Mouse (Mus musculus): ENCODE data around the gene Plekhg4. TPM values are rescaled to one million over a fixed set of nuclear protein-coding genes. Genes with fewer than 3 reads are reported as not detected.

Plekhg4 gene
- 0.84 and 0.92 TPM in 2 replicates for polyA plus RNA-seq (2014; fragmentation: Nextera tagmentation; extraction: Ambion mirVana)

DNA sequence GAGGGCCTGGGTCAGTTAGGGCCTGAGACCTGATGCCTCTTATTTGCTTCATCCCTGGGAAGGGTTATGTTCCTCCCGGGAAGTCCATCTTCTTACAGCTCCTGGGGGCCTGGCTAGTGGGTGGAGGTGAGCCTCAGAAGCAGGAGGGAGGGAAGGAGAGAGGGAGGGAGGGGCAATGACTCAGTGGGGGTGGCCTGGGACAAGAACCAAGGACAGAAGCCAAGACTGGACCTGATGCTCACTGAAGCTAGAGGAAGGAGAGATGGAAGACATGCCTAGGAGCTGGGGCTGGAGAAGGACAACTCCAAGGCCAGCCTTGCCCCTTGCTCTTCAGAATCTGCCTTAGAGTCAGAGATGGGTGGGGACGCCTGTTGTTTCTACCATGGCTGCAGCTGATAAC is at the start of gene Plekhg4:
TSS of gene Plekhg4 (plus strand) at position 243 of the 400 bp plus-strand sequence.
- Histone ChIP-seq H3K27me3 (ENCODE audit: control insufficient read depth, insufficient read depth, low read length) (no peaks in the 10 kb centered on the region), H3K4me3 (ENCODE audit: low read depth, low read length) (no peak within 1 kb of the TSS), H3K36me3 (ENCODE audit: control insufficient read depth, insufficient read depth, low read length) (no peaks in the 10 kb centered on the region), H3K4me2 (ENCODE audit: low read depth, severe bottlenecking) (peak within 1 kb of the TSS; percentile 36; the same call in 1 of the 2 replicates), H3K27ac (replicated peaks; ENCODE audit: low read depth, low read length) (no peak within 1 kb of the TSS), H3K9me3 (ENCODE audit: control insufficient read depth, low read length) (no peaks in the 10 kb centered on the region), H3K9ac (ENCODE audit: low read length) (no peak within 1 kb of the TSS), H3K4me1 (ENCODE audit: control insufficient read depth, insufficient read depth, low read length) (0 out of 2 replicates have a peak, but pooled peaks cover 4% of the 10 kb centered on the region)
- ATAC-seq (ENCODE audit: insufficient number of reproducible peaks, low FRiP score, low TSS enrichment, low read depth) (no peak), DNase-seq (ENCODE audit: low spot score) (no peak)
- WGBS = 56% methylated on average over 2 of the region's 2 CpGs

DNA sequence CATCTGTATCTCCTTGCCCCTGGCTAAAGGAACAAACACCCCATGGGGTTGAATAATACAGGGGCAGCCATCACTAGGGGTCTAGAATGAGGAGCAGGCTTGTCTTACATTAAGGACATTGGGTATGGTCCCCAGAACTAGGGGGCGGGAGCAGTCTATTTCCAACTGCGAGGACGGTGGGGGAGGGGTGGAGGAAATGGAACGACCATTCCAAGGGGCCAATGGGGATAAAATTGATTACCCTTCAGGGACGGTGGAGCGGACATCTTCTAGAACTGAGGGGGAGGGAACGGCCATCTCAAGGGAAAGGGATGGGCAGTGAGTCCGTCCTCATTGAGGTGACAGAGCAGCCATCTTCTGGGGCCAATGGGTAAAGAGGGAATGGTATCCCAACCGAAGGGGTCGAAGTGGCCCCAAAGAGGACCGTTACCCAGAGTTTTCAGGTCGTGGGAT is 47.4 kb upstream of the Plekhg4 start:
- Histone ChIP-seq H3K27me3 (ENCODE audit: control insufficient read depth, insufficient read depth, low read length) (no peaks in the 10 kb centered on the region), H3K9ac (ENCODE audit: low read length) (peak overlapping the region; percentile 70), H3K4me3 (ENCODE audit: low read depth, low read length) (peak overlapping the region; percentile 82), H3K36me3 (ENCODE audit: control insufficient read depth, insufficient read depth, low read length) (peaks cover 21% of the 10 kb centered on the region), H3K27ac (replicated peaks; ENCODE audit: low read depth, low read length) (0 out of 2 replicates have a peak overlapping the region, but pooled peaks have one; percentile 21), H3K4me1 (ENCODE audit: control insufficient read depth, insufficient read depth, low read length) (peaks cover 14% of the 10 kb centered on the region; the same call in 1 of the 2 replicates), H3K4me2 (ENCODE audit: low read depth, severe bottlenecking) (peak overlapping the region; percentile 88), H3K9me3 (ENCODE audit: control insufficient read depth, low read length) (no peaks in the 10 kb centered on the region)
- DNase-seq (ENCODE audit: low spot score) (no peak), ATAC-seq (ENCODE audit: insufficient number of reproducible peaks, low FRiP score, low TSS enrichment, low read depth) (peak; percentile 27)
- WGBS = 1% methylated on average over 12 of the region's 12 CpGs

DNA sequence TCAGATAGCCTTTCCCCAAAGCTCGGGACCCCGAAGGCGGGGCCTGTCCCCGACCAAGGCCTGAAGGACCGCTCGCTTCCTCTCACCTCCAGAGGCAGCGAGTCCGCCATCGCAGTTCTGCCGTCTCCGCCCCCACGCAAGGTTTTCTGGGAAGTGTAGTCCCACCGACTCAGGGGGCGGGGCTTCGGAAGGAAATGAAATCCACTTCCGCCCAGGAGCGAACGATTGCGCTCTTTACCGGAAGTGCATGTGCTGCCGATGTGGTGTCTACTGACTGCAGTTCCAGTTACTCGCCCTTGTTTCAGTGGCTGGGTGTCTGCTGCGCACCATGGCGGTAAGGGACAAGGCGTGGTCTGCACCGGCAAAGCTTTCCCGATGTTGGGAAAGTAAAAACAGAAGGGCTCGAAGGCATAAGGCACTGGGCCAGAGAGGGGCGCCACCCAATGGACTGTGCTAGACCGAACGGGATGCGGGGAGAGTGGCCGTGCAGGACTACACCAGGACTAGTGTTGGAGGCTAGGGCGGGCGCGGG is 46.9 kb upstream of the Plekhg4 start, which contains the start of the genes Lrrc29 and Tmem208:
TSS of gene Lrrc29 (minus strand) at position 138 of the 532 bp plus-strand sequence.
TSS of gene Tmem208 (plus strand) at position 214 of the 532 bp plus-strand sequence.
- peak; percentile 93 for ATAC-seq (ENCODE audit: insufficient number of reproducible peaks, low FRiP score, low TSS enrichment, low read depth)
- under 1% methylated on average over 36 of the region's 36 CpGs for WGBS
- H3K36me3 ChIP-seq (ENCODE audit: control insufficient read depth, insufficient read depth, low read length) = peaks cover 23% of the 10 kb centered on the region

DNA sequence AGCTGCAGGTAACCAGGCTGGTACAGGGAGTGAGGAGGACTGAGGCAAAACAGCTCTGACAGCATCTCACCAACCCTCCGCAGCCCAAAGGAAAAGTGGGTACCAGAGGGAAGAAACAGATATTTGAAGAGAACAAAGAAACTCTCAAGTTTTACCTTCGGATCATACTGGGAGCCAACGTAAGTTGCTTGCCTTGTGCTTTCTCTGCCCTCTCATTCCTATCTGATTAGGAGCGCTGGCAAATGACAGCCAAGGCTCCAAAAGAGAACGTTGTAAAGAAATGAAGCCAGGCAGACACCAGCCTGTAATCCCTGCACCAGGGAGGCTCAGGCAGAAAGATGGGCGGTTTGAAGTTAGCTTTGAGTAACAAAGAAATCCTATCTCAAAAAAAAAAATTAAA is 46.1 kb upstream of the Plekhg4 start:
- peak overlapping the region; percentile 82 for H3K4me3 ChIP-seq (ENCODE audit: low read depth, low read length)

More for the DNA sequence above, 46.9 kb upstream of the Plekhg4 start, which contains the start of the genes Lrrc29 and Tmem208:
- Histone ChIP-seq H3K27me3 (ENCODE audit: control insufficient read depth, insufficient read depth, low read length) (no peaks in the 10 kb centered on the region), H3K4me3 (ENCODE audit: low read depth, low read length) (peak within 1 kb of the TSS; percentile 82), H3K9ac (ENCODE audit: low read length) (peak within 1 kb of the TSS; percentile 70), H3K9me3 (ENCODE audit: control insufficient read depth, low read length) (no peaks in the 10 kb centered on the region), H3K27ac (replicated peaks; ENCODE audit: low read depth, low read length) (peak within 1 kb of the TSS; percentile 56; the same call in 1 of the 2 replicates), H3K4me1 (ENCODE audit: control insufficient read depth, insufficient read depth, low read length) (peaks cover 14% of the 10 kb centered on the region; the same call in 1 of the 2 replicates), H3K4me2 (ENCODE audit: low read depth, severe bottlenecking) (peak within 1 kb of the TSS; percentile 88)
- peak; percentile 98 for DNase-seq (ENCODE audit: low spot score)

DNA sequence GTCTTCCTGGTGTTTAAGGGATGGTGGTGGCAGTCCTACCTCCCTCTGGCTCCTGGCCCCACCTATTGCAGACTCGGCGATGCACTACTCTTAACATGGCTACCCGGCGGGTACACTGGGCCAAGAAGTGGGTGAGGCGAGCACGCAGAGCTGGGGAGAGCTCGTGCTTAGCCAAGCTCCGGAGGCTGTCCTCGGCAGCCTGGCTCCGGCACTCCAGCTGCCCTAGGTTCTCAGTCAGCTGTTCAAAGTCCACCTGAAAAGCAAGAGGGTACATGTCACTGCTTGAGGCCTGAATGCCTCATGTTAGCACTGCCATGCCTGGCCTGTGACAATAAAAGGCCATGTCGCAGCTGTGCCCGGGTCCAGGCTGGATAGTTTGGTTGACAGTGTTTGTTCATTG is 42.7 kb upstream of the Plekhg4 start:
- ATAC-seq (ENCODE audit: insufficient number of reproducible peaks, low FRiP score, low TSS enrichment, low read depth) (no peak), DNase-seq (ENCODE audit: low spot score) (no peak)
- Histone ChIP-seq H3K4me2 (ENCODE audit: low read depth, severe bottlenecking) (no peak overlapping the region), H3K4me3 (ENCODE audit: low read depth, low read length) (no peak overlapping the region), H3K9ac (ENCODE audit: low read length) (no peak overlapping the region), H3K27ac (replicated peaks; ENCODE audit: low read depth, low read length) (no peak overlapping the region), H3K36me3 (ENCODE audit: control insufficient read depth, insufficient read depth, low read length) (peaks cover 29% of the 10 kb centered on the region), H3K27me3 (ENCODE audit: control insufficient read depth, insufficient read depth, low read length) (no peaks in the 10 kb centered on the region), H3K9me3 (ENCODE audit: control insufficient read depth, low read length) (no peaks in the 10 kb centered on the region), H3K4me1 (ENCODE audit: control insufficient read depth, insufficient read depth, low read length) (peaks cover 10% of the 10 kb centered on the region; the same call in 1 of the 2 replicates)
- WGBS = 94% methylated on average over 12 of the region's 12 CpGs

More for the DNA sequence above, 46.1 kb upstream of the Plekhg4 start:
- Histone ChIP-seq H3K9me3 (ENCODE audit: control insufficient read depth, low read length) (no peaks in the 10 kb centered on the region), H3K4me1 (ENCODE audit: control insufficient read depth, insufficient read depth, low read length) (peaks cover 14% of the 10 kb centered on the region; the same call in 1 of the 2 replicates), H3K36me3 (ENCODE audit: control insufficient read depth, insufficient read depth, low read length) (peaks cover 23% of the 10 kb centered on the region), H3K27me3 (ENCODE audit: control insufficient read depth, insufficient read depth, low read length) (no peaks in the 10 kb centered on the region), H3K9ac (ENCODE audit: low read length) (peak overlapping the region; percentile 67), H3K4me2 (ENCODE audit: low read depth, severe bottlenecking) (peak overlapping the region; percentile 88), H3K27ac (replicated peaks; ENCODE audit: low read depth, low read length) (no peak overlapping the region)
- DNase-seq (ENCODE audit: low spot score) = no peak
- WGBS = 44% methylated on average over 6 of the region's 6 CpGs
- ATAC-seq (ENCODE audit: insufficient number of reproducible peaks, low FRiP score, low TSS enrichment, low read depth) = no peak

DNA sequence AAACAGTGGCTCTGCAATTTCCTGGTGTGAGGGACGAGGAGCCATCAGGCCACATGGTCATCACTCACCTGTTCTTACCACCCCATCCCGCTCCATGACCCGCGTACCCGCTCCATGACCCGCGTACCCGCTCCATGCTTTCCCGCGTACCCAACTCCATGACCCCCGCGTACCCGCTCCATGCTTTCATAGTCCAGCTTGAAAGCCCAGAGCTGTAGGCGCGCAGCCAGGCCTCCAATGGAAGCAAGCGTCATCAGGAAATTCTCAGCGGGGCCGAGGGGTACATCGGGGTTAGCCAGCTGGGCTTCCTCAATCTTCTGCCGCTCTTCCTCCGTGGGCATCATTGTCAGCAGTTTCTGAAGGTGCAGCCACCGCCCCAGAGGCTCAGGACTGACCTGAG is 41.6 kb upstream of the Plekhg4 start:
- Histone ChIP-seq H3K27me3 (ENCODE audit: control insufficient read depth, insufficient read depth, low read length) (no peaks in the 10 kb centered on the region), H3K9me3 (ENCODE audit: control insufficient read depth, low read length) (no peaks in the 10 kb centered on the region), H3K4me2 (ENCODE audit: low read depth, severe bottlenecking) (no peak overlapping the region), H3K27ac (replicated peaks; ENCODE audit: low read depth, low read length) (no peak overlapping the region), H3K4me1 (ENCODE audit: control insufficient read depth, insufficient read depth, low read length) (peaks cover 7% of the 10 kb centered on the region; the same call in 1 of the 2 replicates), H3K36me3 (ENCODE audit: control insufficient read depth, insufficient read depth, low read length) (peaks cover 32% of the 10 kb centered on the region), H3K4me3 (ENCODE audit: low read depth, low read length) (no peak overlapping the region), H3K9ac (ENCODE audit: low read length) (no peak overlapping the region)
- 92% methylated on average over 22 of the region's 22 CpGs for WGBS
- ATAC-seq (ENCODE audit: insufficient number of reproducible peaks, low FRiP score, low TSS enrichment, low read depth) = no peak
- DNase-seq (ENCODE audit: low spot score) = no peak

DNA sequence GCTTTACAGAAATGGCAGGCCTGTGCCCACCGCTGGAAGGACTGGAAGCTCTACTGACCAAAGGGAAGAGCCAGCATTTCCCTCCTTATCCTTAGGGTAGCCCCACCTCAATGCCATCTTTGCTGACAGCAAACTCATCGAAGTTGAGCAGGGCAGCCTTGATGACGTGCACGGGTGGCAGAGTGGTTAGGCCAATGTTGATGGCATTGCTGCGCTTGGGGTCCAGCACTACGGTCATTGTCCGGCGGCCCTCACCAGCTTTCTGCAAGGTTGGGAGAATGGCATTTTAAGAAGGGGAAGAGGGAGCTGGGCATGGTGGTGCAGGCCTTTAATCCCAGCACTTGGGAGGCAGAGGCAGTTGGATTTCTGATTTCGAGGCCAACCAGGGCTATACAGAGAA is 41.1 kb upstream of the Plekhg4 start:
- WGBS = 95% methylated on average over 9 of the region's 9 CpGs
- H3K27me3 ChIP-seq (ENCODE audit: control insufficient read depth, insufficient read depth, low read length) = no peaks in the 10 kb centered on the region
- no peak overlapping the region for H3K27ac ChIP-seq (replicated peaks; ENCODE audit: low read depth, low read length)
- peaks cover 32% of the 10 kb centered on the region for H3K36me3 ChIP-seq (ENCODE audit: control insufficient read depth, insufficient read depth, low read length)
- H3K9ac ChIP-seq (ENCODE audit: low read length) = no peak overlapping the region
- no peaks in the 10 kb centered on the region for H3K9me3 ChIP-seq (ENCODE audit: control insufficient read depth, low read length)
- peaks cover 6% of the 10 kb centered on the region; the same call in 1 of the 2 replicates for H3K4me1 ChIP-seq (ENCODE audit: control insufficient read depth, insufficient read depth, low read length)
- no peak overlapping the region for H3K4me2 ChIP-seq (ENCODE audit: low read depth, severe bottlenecking)
- ATAC-seq (ENCODE audit: insufficient number of reproducible peaks, low FRiP score, low TSS enrichment, low read depth) = no peak
- no peak overlapping the region for H3K4me3 ChIP-seq (ENCODE audit: low read depth, low read length)
- no peak for DNase-seq (ENCODE audit: low spot score)

DNA sequence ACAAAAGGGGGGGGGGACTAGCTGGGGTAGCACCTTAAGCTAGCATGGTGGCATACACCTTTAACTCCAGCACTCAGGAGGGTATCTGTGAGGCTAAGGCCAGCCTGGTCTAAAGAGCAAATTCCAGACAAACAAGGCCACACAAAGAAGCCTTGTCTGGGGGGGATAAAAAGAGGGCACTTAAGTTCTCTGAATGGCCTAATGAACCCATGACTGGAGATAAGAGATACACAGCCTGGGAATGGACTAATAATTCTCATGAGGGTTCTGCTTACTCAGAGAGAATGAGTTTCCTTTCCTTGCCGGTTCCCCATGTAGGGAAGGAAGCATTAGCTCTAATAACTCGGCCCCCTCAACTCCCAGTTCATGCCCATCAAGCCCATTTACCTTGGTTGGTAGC is 40.6 kb upstream of the Plekhg4 start:
- Histone ChIP-seq H3K9ac (ENCODE audit: low read length) (no peak overlapping the region), H3K4me2 (ENCODE audit: low read depth, severe bottlenecking) (no peak overlapping the region), H3K4me1 (ENCODE audit: control insufficient read depth, insufficient read depth, low read length) (peaks cover under 1% of the 10 kb centered on the region; the same call in 1 of the 2 replicates), H3K9me3 (ENCODE audit: control insufficient read depth, low read length) (no peaks in the 10 kb centered on the region), H3K36me3 (ENCODE audit: control insufficient read depth, insufficient read depth, low read length) (peaks cover 32% of the 10 kb centered on the region), H3K27ac (replicated peaks; ENCODE audit: low read depth, low read length) (no peak overlapping the region), H3K4me3 (ENCODE audit: low read depth, low read length) (no peak overlapping the region), H3K27me3 (ENCODE audit: control insufficient read depth, insufficient read depth, low read length) (no peaks in the 10 kb centered on the region)
- WGBS = 82% methylated on average over 2 of the region's 2 CpGs
- no peak for ATAC-seq (ENCODE audit: insufficient number of reproducible peaks, low FRiP score, low TSS enrichment, low read depth)
- DNase-seq (ENCODE audit: low spot score) = no peak

All from limb, embryonic 11.5 days (tissue).